Mouse (Mus musculus) midbrain, embryonic 10.5 days (tissue): ENCODE measurements around the gene Tstd3. TPM values are rescaled to one million over a fixed set of nuclear protein-coding genes. Genes with fewer than 3 reads are reported as not detected.
A peak's percentile ranks its signal among the peaks of the same experiment; 100 is the strongest.

Experiments used
- DNase-seq: peaks from one replicate; pipeline ENCODE4 v3.0.0-alpha.2; 2017; ENCODE audit warnings: low spot score
- H3K27ac ChIP-seq: fragments of 300-500 bp; sonication (generic); replicated peaks from 2 replicates; pipeline ENCODE4 v1.5.1; 2016; ENCODE audit warnings: mild to moderate bottlenecking
- H3K27me3 ChIP-seq: fragments of 300-500 bp; sonication (generic); 2 replicates; pipeline ENCODE4 v1.6.1; 2016; ENCODE audit warnings: low read depth, mild to moderate bottlenecking; ENCODE audit not compliant: poor library complexity, severe bottlenecking
- H3K36me3 ChIP-seq: fragments of 300-500 bp; sonication (generic); 2 replicates; pipeline ENCODE4 v1.6.1; 2016; ENCODE audit warnings: mild to moderate bottlenecking, moderate library complexity
- H3K4me1 ChIP-seq: fragments of 300-500 bp; sonication (generic); 2 replicates; pipeline ENCODE4 v1.6.1; 2016
- H3K4me3 ChIP-seq: fragments of 300-500 bp; sonication (generic); 2 replicates; pipeline ENCODE4 v1.5.1; 2016; ENCODE audit warnings: mild to moderate bottlenecking, moderate library complexity
- H3K9me3 ChIP-seq: fragments of 300-500 bp; sonication (generic); replicated peaks from 2 replicates; pipeline ENCODE4 v1.6.1; 2016; ENCODE audit warnings: mild to moderate bottlenecking
- WGBS: fragments of 180-500 bp; shearing (Covaris S2); methylation state at CpG from one replicate; pipeline ENCODE4 v1.1.7; 2016; 5-methylcytosine and 5-hydroxymethylcytosine counted together
- polyA plus RNA-seq: library from polyadenylated mRNA; unstranded; fragments of >200 nt; fragmentation: Nextera tagmentation; extraction: Ambion mirVana; gene quantifications from 2 replicates; pipeline ENCODE4 v1.2.1, GENCODE M21; 2016

Tstd3 gene
- polyA plus RNA-seq, 1 experiment from 2014 or later: 27.3 TPM

- H3K27ac ChIP-seq: peak overlapping the region; percentile 92
- WGBS: 2% methylated on average over 22 of the region's 22 CpGs
- H3K27me3 ChIP-seq: no peaks in the 10 kb centered on the region
- peak; percentile 33 for DNase-seq
- H3K9me3 ChIP-seq: no peaks in the 10 kb centered on the region
- H3K4me3 ChIP-seq: peak overlapping the region; percentile 87
- H3K4me1 ChIP-seq: peaks cover 23% of the 10 kb centered on the region
- peaks cover 4% of the 10 kb centered on the region for H3K36me3 ChIP-seq
Observed at GRCm38 (mm10) chr4:21726912-21727614, 39.9 kb downstream of the Tstd3 start.

DNA sequence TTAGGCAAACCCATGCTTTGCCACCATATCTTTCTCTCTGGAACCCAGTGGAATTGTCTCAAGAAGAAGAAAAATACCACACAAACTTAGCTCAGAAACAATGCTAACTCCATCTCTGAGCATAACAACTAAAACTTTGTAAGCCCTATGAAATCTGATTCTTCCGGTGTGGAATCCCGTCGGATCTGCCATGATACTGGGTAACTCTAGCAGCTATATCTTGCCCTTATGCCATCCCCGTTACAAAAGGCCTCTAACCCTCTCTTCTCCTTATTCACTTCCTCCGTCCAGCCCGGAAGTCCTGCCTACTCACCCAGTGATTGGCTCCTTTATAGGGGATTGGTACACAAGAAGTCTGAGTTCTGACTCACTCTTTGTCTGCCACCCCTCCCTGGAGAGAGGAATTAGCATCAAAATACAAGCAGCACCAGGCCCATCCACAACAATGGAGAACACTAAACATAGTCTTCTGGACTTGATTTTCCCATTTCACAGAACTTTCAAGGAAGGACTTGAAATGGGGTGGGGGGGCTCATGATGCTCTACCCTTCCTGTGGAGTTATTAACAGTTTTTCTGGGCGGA lies 44.2 kb downstream of the Tstd3 start:
- no peaks in the 10 kb centered on the region for H3K27me3 ChIP-seq
- WGBS: 45% methylated on average over 7 of the region's 7 CpGs
- peak overlapping the region; percentile 23; the same call in 1 of the 2 replicates for H3K4me3 ChIP-seq
- DNase-seq: peak; percentile 31
- H3K36me3 ChIP-seq: no peaks in the 10 kb centered on the region
- no peaks in the 10 kb centered on the region for H3K9me3 ChIP-seq
- peak overlapping the region; percentile 59 for H3K27ac ChIP-seq
- peaks cover 10% of the 10 kb centered on the region for H3K4me1 ChIP-seq

GRCm38 (mm10) chr4:21712147-21712546 lies 54.9 kb downstream of the Tstd3 start:
- H3K4me1 ChIP-seq: peaks cover 12% of the 10 kb centered on the region
- WGBS: 6% methylated on average over 13 of the region's 13 CpGs
- H3K27me3 ChIP-seq: 0 out of 2 replicates have a peak, but pooled peaks cover 3% of the 10 kb centered on the region
- no peak overlapping the region for H3K27ac ChIP-seq
- peak; percentile 80 for DNase-seq
- H3K4me3 ChIP-seq: peak overlapping the region; percentile 33
- H3K9me3 ChIP-seq: no peaks in the 10 kb centered on the region
- no peaks in the 10 kb centered on the region for H3K36me3 ChIP-seq

Other genes starting within 250 kb of the Tstd3 start
- 0.06 and 0.15 TPM in 2 replicates for gene Prdm13, start 81.2 kb downstream of the Tstd3 start, polyA plus RNA-seq
- gene Ccnc, start 39.5 kb downstream of the Tstd3 start, polyA plus RNA-seq: 67.5 and 67.9 TPM in 2 replicates
- 10.5 and 10.9 TPM in 2 replicates for gene Usp45, start 56 bp downstream of the Tstd3 start, polyA plus RNA-seq
- 144 and 163 TPM in 2 replicates for gene Pnisr, start 80.4 kb upstream of the Tstd3 start, polyA plus RNA-seq
- 11.7 and 12.0 TPM in 2 replicates for gene Coq3, start 112.5 kb upstream of the Tstd3 start, polyA plus RNA-seq
- 9.6 and 13.3 TPM in 2 replicates for gene Faxc, start 164.1 kb upstream of the Tstd3 start, polyA plus RNA-seq